Mouse (Mus musculus) embryonic facial prominence, embryonic 10.5 days (tissue): ENCODE results near the gene Slc25a34. TPM values are rescaled to one million over a fixed set of nuclear protein-coding genes. Genes with fewer than 3 reads are reported as not detected.

Source experiments
- DNase-seq: peaks from one replicate; pipeline ENCODE4 v3.0.0-alpha.2; 2017; ENCODE audit warnings: low spot score
- H3K27ac ChIP-seq: fragments of 300-500 bp; sonication (generic); replicated peaks from 2 replicates; pipeline ENCODE4 v1.5.1; 2016; ENCODE audit warnings: mild to moderate bottlenecking
- H3K27me3 ChIP-seq: fragments of 300-500 bp; sonication (generic); replicated peaks from 2 replicates; pipeline ENCODE4 v1.6.1; 2016; ENCODE audit warnings: low read depth, mild to moderate bottlenecking; ENCODE audit not compliant: poor library complexity, severe bottlenecking
- H3K36me3 ChIP-seq: fragments of 300-500 bp; sonication (generic); replicated peaks from 2 replicates; pipeline ENCODE4 v1.6.1; 2016; ENCODE audit warnings: mild to moderate bottlenecking, moderate library complexity
- H3K4me1 ChIP-seq: fragments of 300-500 bp; sonication (generic); 2 replicates; pipeline ENCODE4 v1.6.1; 2016
- H3K4me3 ChIP-seq: fragments of 300-500 bp; sonication (generic); 2 replicates; pipeline ENCODE4 v1.5.1; 2016; ENCODE audit warnings: mild to moderate bottlenecking, moderate library complexity
- H3K9me3 ChIP-seq: fragments of 300-500 bp; sonication (generic); 2 replicates; pipeline ENCODE4 v1.6.1; 2016; ENCODE audit warnings: mild to moderate bottlenecking
- WGBS: fragments of 180-500 bp; shearing (Covaris S2); methylation state at CpG from one replicate; pipeline ENCODE4 v1.1.7; 2016; 5-methylcytosine and 5-hydroxymethylcytosine counted together
- polyA plus RNA-seq: library from polyadenylated mRNA; unstranded; fragments of >200 nt; fragmentation: Nextera tagmentation; extraction: Ambion mirVana; gene quantifications from 2 replicates; pipeline ENCODE4 v1.2.1, GENCODE M21; 2016

The Slc25a34 gene
- polyA plus RNA-seq, 1 experiment from 2014 or later, result 0.09 TPM

GRCm38 (mm10) chr4:141570821-141571220 lies 52.8 kb downstream of the Slc25a34 start:
- Histone ChIP-seq H3K4me3 (no peak overlapping the region), H3K27me3 (no peaks in the 10 kb centered on the region; the same call in 1 of the 2 replicates), H3K27ac (no peak overlapping the region), H3K4me1 (peaks cover 17% of the 10 kb centered on the region), H3K36me3 (no peaks in the 10 kb centered on the region), H3K9me3 (no peaks in the 10 kb centered on the region)
- WGBS, result 78% methylated on average over 1 of the region's 1 CpGs
- DNase-seq, result no peak

DNA sequence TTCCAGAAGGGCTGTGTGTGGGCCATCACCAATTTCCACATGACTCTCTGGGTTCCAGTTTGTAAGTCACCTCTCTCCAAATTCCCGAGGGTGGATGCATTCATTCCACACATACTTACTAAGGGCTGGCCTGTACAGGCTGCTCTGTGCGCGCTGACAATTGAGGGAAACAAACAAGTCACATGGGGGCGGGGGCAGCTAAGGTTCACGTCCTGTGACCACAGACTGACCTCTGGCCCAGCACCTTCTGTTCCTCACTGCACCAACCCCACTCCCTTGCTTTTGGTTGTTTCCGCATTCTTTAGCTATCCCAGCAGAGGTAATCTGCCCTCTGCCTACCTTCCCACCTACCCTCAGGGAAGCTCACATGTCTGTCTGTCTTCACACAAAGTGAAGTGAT lies 53.6 kb downstream of the Slc25a34 start:
- Histone ChIP-seq H3K27ac (no peak overlapping the region), H3K4me1 (peaks cover 13% of the 10 kb centered on the region), H3K27me3 (no peaks in the 10 kb centered on the region; the same call in 1 of the 2 replicates), H3K9me3 (no peaks in the 10 kb centered on the region), H3K36me3 (no peaks in the 10 kb centered on the region), H3K4me3 (no peak overlapping the region)
- WGBS, result 63% methylated on average over 6 of the region's 6 CpGs
- no peak for DNase-seq

GRCm38 (mm10) chr4:141568966-141569365 lies 54.7 kb downstream of the Slc25a34 start:
- Histone ChIP-seq H3K9me3 (no peaks in the 10 kb centered on the region), H3K27me3 (no peaks in the 10 kb centered on the region), H3K4me1 (peaks cover 10% of the 10 kb centered on the region), H3K27ac (no peak overlapping the region), H3K4me3 (no peak overlapping the region; the same call in 1 of the 2 replicates), H3K36me3 (no peaks in the 10 kb centered on the region)
- 82% methylated on average over 5 of the region's 5 CpGs for WGBS
- DNase-seq, result no peak

Other genes starting within 250 kb of the Slc25a34 start
- 0.21 and 0.37 TPM in 2 replicates for gene Clcnka, start 225.1 kb downstream of the Slc25a34 start, polyA plus RNA-seq
- 0.15 TPM in 1 of 2 replicates, not detected in the other for gene Clcnkb, start 207.8 kb downstream of the Slc25a34 start, polyA plus RNA-seq
- gene Hspb7, start 203.0 kb downstream of the Slc25a34 start, polyA plus RNA-seq, result 0.15 TPM in 1 of 2 replicates, not detected in the other
- not detected in 2 replicates for gene Srarp, start 187.7 kb downstream of the Slc25a34 start, polyA plus RNA-seq
- gene Zbtb17, start 179.2 kb downstream of the Slc25a34 start, polyA plus RNA-seq, result 59.6 and 62.3 TPM in 2 replicates
- gene Spen, start 85.2 kb downstream of the Slc25a34 start, polyA plus RNA-seq, result 9.6 and 12.1 TPM in 2 replicates
- gene Fblim1, start 17.7 kb downstream of the Slc25a34 start, polyA plus RNA-seq, result 56.3 and 68.1 TPM in 2 replicates
- 1.5 and 2.1 TPM in 2 replicates for gene Tmem82, start 5.2 kb downstream of the Slc25a34 start, polyA plus RNA-seq
- gene Plekhm2, start 41.1 kb upstream of the Slc25a34 start, polyA plus RNA-seq, result 4.9 and 5.2 TPM in 2 replicates
- gene Rsc1a1, start 61.8 kb upstream of the Slc25a34 start, polyA plus RNA-seq, result 1.1 and 2.3 TPM in 2 replicates
- 28.1 and 31.8 TPM in 2 replicates for gene Ddi2, start 99.6 kb upstream of the Slc25a34 start, polyA plus RNA-seq
- gene Agmat, start 122.9 kb upstream of the Slc25a34 start, polyA plus RNA-seq, result not detected in 2 replicates
- 4.0 and 4.8 TPM in 2 replicates for gene Dnajc16, start 167.1 kb upstream of the Slc25a34 start, polyA plus RNA-seq
- 21.2 and 23.1 TPM in 2 replicates for gene Casp9, start 169.8 kb upstream of the Slc25a34 start, polyA plus RNA-seq
- not detected in 2 replicates for gene Cela2a, start 202.3 kb upstream of the Slc25a34 start, polyA plus RNA-seq
- gene Ctrc, start 222.5 kb upstream of the Slc25a34 start, polyA plus RNA-seq, result not detected in 2 replicates